In the genomic region with DNA sequence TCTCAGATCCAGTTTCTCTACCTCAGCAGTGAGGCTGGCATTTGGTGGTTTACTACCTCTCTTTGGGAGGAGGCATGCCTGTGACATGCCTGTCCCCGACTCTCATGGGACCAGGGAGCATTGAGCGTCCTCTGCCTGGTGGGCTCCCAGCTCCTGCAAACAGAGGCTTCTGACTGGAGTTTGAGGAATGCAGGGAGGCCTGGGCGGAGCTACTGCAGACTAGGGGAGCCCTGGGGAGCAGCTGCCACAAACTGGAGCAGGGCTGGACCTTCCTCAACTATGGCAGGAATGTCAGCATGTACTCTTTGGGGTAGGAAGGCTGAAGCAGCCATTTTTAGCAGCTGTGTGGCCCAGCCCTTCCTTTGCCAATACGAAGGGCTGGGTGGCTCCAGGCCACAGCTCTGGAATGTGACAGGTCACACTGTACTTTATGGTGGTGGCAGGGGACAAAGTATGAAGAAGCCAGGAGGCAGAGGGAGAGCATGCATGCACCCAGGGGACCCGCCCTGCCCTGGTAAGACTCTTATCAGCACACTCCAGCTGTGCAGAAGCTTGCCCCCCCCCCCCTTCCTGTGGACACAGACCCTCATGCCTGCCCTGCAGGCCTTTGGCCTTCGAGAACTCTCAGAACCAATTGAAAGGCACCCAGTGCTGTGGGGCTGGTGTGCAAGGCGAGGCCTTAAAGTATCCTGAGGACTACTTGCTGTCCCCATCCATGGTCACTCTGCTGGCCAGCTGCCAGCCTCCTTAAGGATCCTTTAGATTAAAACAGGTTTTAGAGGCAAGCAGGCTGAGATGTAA, we compare ENCODE assay signal across 8 mouse cellular contexts.
A peak's percentile ranks its signal among the peaks of the same experiment; 100 is the strongest.
DNase-seq lines count a peak whose midpoint lies in the region; ATAC-seq and TF ChIP-seq lines count a peak whose summit lies in the region.

No protein-coding gene starts in this region.

- 20% methylated on average over 7 of the region's 7 CpGs for WGBS in lung, embryonic 14.5 days

- peak overlapping the region; percentile 24; the same call in 1 of the 2 replicates for H3K4me2 ChIP-seq in lung, embryonic 14.5 days

- intact Hi-C loops in gastrocnemius, postnatal 14 days (cut with DNase I; ENCODE audit: low total_unique reads): loop anchor here (10.0 kb wide), 1 partner anchor 121 kb away; no protein-coding TSS in a partner anchor

- peaks cover 40% of the 10 kb centered on the region for H3K9me3 ChIP-seq in E14TG2a.4 (ENCODE audit: low read length)
- no peaks in the 10 kb centered on the region for H3K9me3 ChIP-seq in lung, embryonic 14.5 days (ENCODE audit: low read depth, low read length)

- H3K36me3 ChIP-seq in E14TG2a.4 (ENCODE audit: insufficient read depth, low read length): no peaks in the 10 kb centered on the region
- no peaks in the 10 kb centered on the region for H3K36me3 ChIP-seq in lung, embryonic 14.5 days (ENCODE audit: insufficient read depth)

- TF ChIP-seq CTCF in E14TG2a.4 (conservative IDR thresholded peaks at IDR 0.05; ENCODE audit: low read length): no peak
- TF ChIP-seq CTCF in lung, embryonic 14.5 days (IDR thresholded peaks at IDR 0.05; ENCODE audit: low read depth): no peak

- H3K9ac ChIP-seq in lung, embryonic 14.5 days: peak overlapping the region; percentile 15; the same call in 1 of the 2 replicates

- DNase-seq in R1 (ENCODE audit: low read depth, low spot score): peak; percentile 95
- DNase-seq in gastrocnemius, postnatal 14 days: peak; percentile 73
- DNase-seq in kidney, adult 11 months: peak; percentile 87
- DNase-seq in lung, embryonic 14.5 days: peak; percentile 84
- no peak for DNase-seq in cerebellum, adult 11-12 months
- no peak for DNase-seq in thymus, postnatal 14 days
- DNase-seq in layer of hippocampus, postnatal 10 days (ENCODE audit: low spot score in 2 of 2): no peak

- H3K4me3 ChIP-seq in E14TG2a.4 (replicated peaks; ENCODE audit: low read length): peak overlapping the region; percentile 68
- H3K4me3 ChIP-seq in lung, embryonic 14.5 days (ENCODE audit: low read depth, low read length): no peak overlapping the region

- ATAC-seq in lung, embryonic 14.5 days (ENCODE audit: insufficient read depth): peak; percentile 87

- H3K27me3 ChIP-seq in E14TG2a.4 (ENCODE audit: insufficient read depth, low read length): peaks cover 13% of the 10 kb centered on the region; the same call in 1 of the 2 replicates
- H3K27me3 ChIP-seq in lung, embryonic 14.5 days (ENCODE audit: insufficient read depth, low read length): no peaks in the 10 kb centered on the region

- peak overlapping the region; percentile 91 for H3K27ac ChIP-seq in lung, embryonic 14.5 days (ENCODE audit: low read depth)

- peaks cover 46% of the 10 kb centered on the region for H3K4me1 ChIP-seq in E14TG2a.4 (replicated peaks; ENCODE audit: low read depth, low read length)
- H3K4me1 ChIP-seq in lung, embryonic 14.5 days (ENCODE audit: insufficient read depth): peaks cover 34% of the 10 kb centered on the region

Comparison
In these comparisons a context has a peak if more than half of its experiments do, and no peak if none do; other contexts are left out.
1. DNase-seq: peak in R1 (single experiment), gastrocnemius, postnatal 14 days (single experiment), kidney, adult 11 months (single experiment) and lung, embryonic 14.5 days (single experiment); none in cerebellum, adult 11-12 months (single experiment), thymus, postnatal 14 days (single experiment) and layer of hippocampus, postnatal 10 days (0 of 2).